Mouse (Mus musculus): ENCODE results near the gene Ttc12. TPM values are rescaled to one million over a fixed set of nuclear protein-coding genes. Genes with fewer than 3 reads are reported as not detected.

The Ttc12 gene
- polyA plus RNA-seq, 2 experiments: 1.0 to 2.3 TPM

- Histone ChIP-seq H3K27ac (replicated peaks; ENCODE audit: low read depth, low read length) (no peak overlapping the region), H3K4me1 (ENCODE audit: control insufficient read depth, insufficient read depth, low read length) (peaks cover 3% of the 10 kb centered on the region; the same call in 1 of the 2 replicates), H3K36me3 (ENCODE audit: control insufficient read depth, insufficient read depth, low read length) (0 out of 2 replicates have a peak, but pooled peaks cover 8% of the 10 kb centered on the region), H3K4me3 (replicated peaks; ENCODE audit: low read length) (no peak overlapping the region), H3K27me3 (ENCODE audit: control insufficient read depth, insufficient read depth, low read length) (no peaks in the 10 kb centered on the region), H3K4me2 (replicated peaks; ENCODE audit: low read depth, low read length, severe bottlenecking) (no peak overlapping the region), H3K9ac (ENCODE audit: low read depth, low read length, severe bottlenecking) (no peak overlapping the region), H3K9me3 (ENCODE audit: control insufficient read depth, low read length) (no peaks in the 10 kb centered on the region)
- no peak for DNase-seq (ENCODE audit: low spot score)
- ATAC-seq (ENCODE audit: low FRiP score, low read depth): no peak
- TF ChIP-seq POLR2A (IDR thresholded peaks at IDR 0.05; ENCODE audit: borderline replicate concordance, extremely low read depth, insufficient read depth, insufficient read length): no peak
- 63% methylated on average over 8 of the region's 8 CpGs for WGBS
Observed at GRCm38 (mm10) chr9:49527340-49527739, 41.3 kb upstream of the Ttc12 start.

DNA sequence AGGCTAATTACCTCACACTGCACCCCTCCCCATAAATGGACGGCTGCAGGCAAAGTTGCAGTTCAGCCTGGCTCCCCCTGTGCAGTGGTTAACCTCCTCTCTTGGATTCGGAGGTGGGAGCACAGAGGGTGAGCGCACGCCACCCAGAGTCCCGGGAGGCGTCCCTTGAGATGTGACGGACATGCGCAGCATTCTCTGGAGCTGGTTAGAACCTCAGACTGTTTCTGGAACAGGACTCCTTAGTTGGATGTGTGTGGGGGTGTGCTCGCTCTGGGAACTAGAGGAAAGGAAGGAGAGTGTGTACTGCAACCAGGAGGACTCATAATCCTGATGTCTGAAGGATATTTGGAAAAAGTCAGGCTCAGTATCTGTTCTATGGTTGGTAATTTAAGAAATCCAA lies 38.7 kb upstream of the Ttc12 start:
- ATAC-seq (ENCODE audit: low FRiP score, low read depth) (no peak), DNase-seq (ENCODE audit: low spot score) (no peak)
- no peak overlapping the region for H3K27ac ChIP-seq (replicated peaks; ENCODE audit: low read depth, low read length)
- WGBS: 53% methylated on average over 9 of the region's 9 CpGs
- H3K9ac ChIP-seq (ENCODE audit: low read depth, low read length, severe bottlenecking): no peak overlapping the region
- TF ChIP-seq POLR2A (IDR thresholded peaks at IDR 0.05; ENCODE audit: borderline replicate concordance, extremely low read depth, insufficient read depth, insufficient read length): no peak
- H3K4me2 ChIP-seq (replicated peaks; ENCODE audit: low read depth, low read length, severe bottlenecking): no peak overlapping the region
- H3K4me1 ChIP-seq (ENCODE audit: control insufficient read depth, insufficient read depth, low read length): peaks cover 3% of the 10 kb centered on the region; the same call in 1 of the 2 replicates
- no peaks in the 10 kb centered on the region for H3K27me3 ChIP-seq (ENCODE audit: control insufficient read depth, insufficient read depth, low read length)
- H3K4me3 ChIP-seq (replicated peaks; ENCODE audit: low read length): no peak overlapping the region
- no peaks in the 10 kb centered on the region for H3K9me3 ChIP-seq (ENCODE audit: control insufficient read depth, low read length)
- peaks cover 3% of the 10 kb centered on the region; the same call in 1 of the 2 replicates for H3K36me3 ChIP-seq (ENCODE audit: control insufficient read depth, insufficient read depth, low read length)

- no peak for ATAC-seq (ENCODE audit: low FRiP score, low read depth)
- Histone ChIP-seq H3K4me2 (replicated peaks; ENCODE audit: low read depth, low read length, severe bottlenecking) (no peak overlapping the region), H3K9ac (ENCODE audit: low read depth, low read length, severe bottlenecking) (no peak overlapping the region), H3K4me1 (ENCODE audit: control insufficient read depth, insufficient read depth, low read length) (peaks cover 3% of the 10 kb centered on the region; the same call in 1 of the 2 replicates), H3K27me3 (ENCODE audit: control insufficient read depth, insufficient read depth, low read length) (no peaks in the 10 kb centered on the region), H3K9me3 (ENCODE audit: control insufficient read depth, low read length) (no peaks in the 10 kb centered on the region), H3K4me3 (replicated peaks; ENCODE audit: low read length) (no peak overlapping the region), H3K27ac (replicated peaks; ENCODE audit: low read depth, low read length) (no peak overlapping the region), H3K36me3 (ENCODE audit: control insufficient read depth, insufficient read depth, low read length) (peaks cover 7% of the 10 kb centered on the region; the same call in 1 of the 2 replicates)
- no peak for DNase-seq (ENCODE audit: low spot score)
- TF ChIP-seq POLR2A (IDR thresholded peaks at IDR 0.05; ENCODE audit: borderline replicate concordance, extremely low read depth, insufficient read depth, insufficient read length): no peak
- 47% methylated on average over 9 of the region's 9 CpGs for WGBS
Observed at GRCm38 (mm10) chr9:49523881-49524280, 37.9 kb upstream of the Ttc12 start.

GRCm38 (mm10) chr9:49514306-49514705 lies 28.3 kb upstream of the Ttc12 start:
- Histone ChIP-seq H3K9me3 (ENCODE audit: control insufficient read depth, low read length) (no peaks in the 10 kb centered on the region), H3K27me3 (ENCODE audit: control insufficient read depth, insufficient read depth, low read length) (no peaks in the 10 kb centered on the region), H3K4me1 (ENCODE audit: control insufficient read depth, insufficient read depth, low read length) (no peaks in the 10 kb centered on the region), H3K27ac (replicated peaks; ENCODE audit: low read depth, low read length) (no peak overlapping the region), H3K36me3 (ENCODE audit: control insufficient read depth, insufficient read depth, low read length) (peaks cover 13% of the 10 kb centered on the region), H3K4me3 (replicated peaks; ENCODE audit: low read length) (no peak overlapping the region), H3K4me2 (replicated peaks; ENCODE audit: low read depth, low read length, severe bottlenecking) (no peak overlapping the region), H3K9ac (ENCODE audit: low read depth, low read length, severe bottlenecking) (no peak overlapping the region)
- WGBS: 80% methylated on average over 2 of the region's 2 CpGs
- DNase-seq (ENCODE audit: low spot score) (no peak), ATAC-seq (ENCODE audit: low FRiP score, low read depth) (no peak)
- no peak for TF ChIP-seq POLR2A (IDR thresholded peaks at IDR 0.05; ENCODE audit: borderline replicate concordance, extremely low read depth, insufficient read depth, insufficient read length)

DNA sequence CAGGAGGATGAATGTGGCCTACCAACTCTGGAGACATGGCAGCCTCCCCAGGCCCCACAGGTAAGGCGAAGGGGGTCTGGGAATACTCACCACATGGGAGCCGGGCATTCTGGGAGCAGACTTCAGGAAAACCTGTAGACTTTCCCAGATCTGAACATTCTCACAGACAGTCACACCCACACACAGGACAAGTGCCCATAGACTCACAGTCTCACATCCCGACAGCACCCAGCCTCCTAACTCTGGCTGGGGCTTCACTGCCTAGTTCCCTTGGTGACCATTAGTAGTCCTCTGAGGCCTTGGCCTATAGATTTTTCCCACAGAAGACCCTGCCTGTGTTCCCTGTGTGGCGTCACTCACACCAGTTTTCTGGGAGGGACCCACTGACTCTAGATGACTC lies 24.6 kb upstream of the Ttc12 start:
- Histone ChIP-seq H3K27ac (replicated peaks; ENCODE audit: low read depth, low read length) (no peak overlapping the region), H3K36me3 (ENCODE audit: control insufficient read depth, insufficient read depth, low read length) (peaks cover 24% of the 10 kb centered on the region), H3K4me3 (replicated peaks; ENCODE audit: low read length) (no peak overlapping the region), H3K9ac (ENCODE audit: low read depth, low read length, severe bottlenecking) (no peak overlapping the region), H3K4me2 (replicated peaks; ENCODE audit: low read depth, low read length, severe bottlenecking) (no peak overlapping the region), H3K4me1 (ENCODE audit: control insufficient read depth, insufficient read depth, low read length) (no peaks in the 10 kb centered on the region), H3K27me3 (ENCODE audit: control insufficient read depth, insufficient read depth, low read length) (no peaks in the 10 kb centered on the region), H3K9me3 (ENCODE audit: control insufficient read depth, low read length) (no peaks in the 10 kb centered on the region)
- 89% methylated on average over 4 of the region's 4 CpGs for WGBS
- ATAC-seq (ENCODE audit: low FRiP score, low read depth) (no peak), DNase-seq (ENCODE audit: low spot score) (no peak)
- no peak for TF ChIP-seq POLR2A (IDR thresholded peaks at IDR 0.05; ENCODE audit: borderline replicate concordance, extremely low read depth, insufficient read depth, insufficient read length)

- DNase-seq (ENCODE audit: low spot score): no peak
- peaks cover 24% of the 10 kb centered on the region for H3K36me3 ChIP-seq (ENCODE audit: control insufficient read depth, insufficient read depth, low read length)
- WGBS: 93% methylated on average over 8 of the region's 8 CpGs
- no peak for TF ChIP-seq POLR2A (IDR thresholded peaks at IDR 0.05; ENCODE audit: borderline replicate concordance, extremely low read depth, insufficient read depth, insufficient read length)
- no peak for ATAC-seq (ENCODE audit: low FRiP score, low read depth)
- no peaks in the 10 kb centered on the region for H3K27me3 ChIP-seq (ENCODE audit: control insufficient read depth, insufficient read depth, low read length)
- H3K4me2 ChIP-seq (replicated peaks; ENCODE audit: low read depth, low read length, severe bottlenecking): no peak overlapping the region
- H3K9me3 ChIP-seq (ENCODE audit: control insufficient read depth, low read length): no peaks in the 10 kb centered on the region
- no peak overlapping the region for H3K4me3 ChIP-seq (replicated peaks; ENCODE audit: low read length)
- no peaks in the 10 kb centered on the region for H3K4me1 ChIP-seq (ENCODE audit: control insufficient read depth, insufficient read depth, low read length)
- H3K9ac ChIP-seq (ENCODE audit: low read depth, low read length, severe bottlenecking): no peak overlapping the region
- no peak overlapping the region for H3K27ac ChIP-seq (replicated peaks; ENCODE audit: low read depth, low read length)
Observed at GRCm38 (mm10) chr9:49509628-49510027, 23.6 kb upstream of the Ttc12 start.

Measured in limb, embryonic 14.5 days (tissue).